Mouse (Mus musculus): ENCODE data around the gene Prkd1.

Prkd1 gene

GRCm38 (mm10) chr12:50352404-50352803 lies 296.5 kb downstream of the Prkd1 start:
- peak; percentile 9 to 17 for DNase-seq (ENCODE audit: low spot score in 2 of 2)

- no peak for DNase-seq (ENCODE audit: low spot score in 2 of 2)
Measured at GRCm38 (mm10) chr12:50333182-50333581, 315.7 kb downstream of the Prkd1 start.

DNA sequence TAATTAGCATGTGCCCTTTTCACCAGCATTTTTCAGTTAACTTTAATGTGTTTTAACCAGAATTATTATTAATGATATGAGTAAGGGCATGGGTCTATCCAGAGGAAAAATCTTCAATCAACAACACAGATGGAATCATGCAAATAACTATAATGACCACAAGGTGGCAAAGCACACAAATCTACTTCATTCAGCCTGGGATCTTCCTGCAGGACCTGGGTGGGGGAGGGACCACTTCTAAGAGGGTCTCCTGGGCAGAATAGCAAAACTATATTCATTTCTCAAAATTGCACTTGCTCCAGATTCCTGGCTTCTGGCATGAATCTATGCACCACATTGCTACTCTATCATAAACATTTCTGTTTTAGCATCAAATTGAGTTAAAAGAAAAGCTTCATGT lies 334.3 kb downstream of the Prkd1 start:
- no peak for DNase-seq (ENCODE audit: low spot score in 2 of 2)

DNA sequence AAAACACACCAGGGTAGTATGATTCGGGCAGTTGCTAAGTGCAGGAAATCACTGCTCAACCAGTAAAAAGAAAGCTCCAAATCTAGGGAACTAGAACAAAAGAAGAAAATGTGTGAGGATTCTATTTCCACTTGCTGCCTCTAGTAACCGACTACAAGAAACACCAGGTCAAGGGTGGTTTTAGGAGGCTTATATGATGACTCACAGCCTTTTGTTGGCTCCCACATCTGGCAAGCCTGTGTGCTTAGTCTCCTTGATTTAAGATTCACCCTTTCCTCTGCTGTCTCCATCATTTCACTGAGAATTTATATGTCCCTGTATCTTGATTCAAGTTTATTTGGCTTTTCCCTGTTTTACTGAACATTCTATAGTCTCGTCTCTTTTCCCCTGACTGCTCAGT lies 339.6 kb downstream of the Prkd1 start:
- DNase-seq (ENCODE audit: low spot score in 2 of 2): no peak

- peak in 1 of 2 experiments; percentile 12 for DNase-seq (ENCODE audit: low spot score in 2 of 2)
Measured at GRCm38 (mm10) chr12:50301334-50301733, 347.6 kb downstream of the Prkd1 start.

- DNase-seq (ENCODE audit: low spot score in 2 of 2): no peak
Measured at GRCm38 (mm10) chr12:50296067-50296466, 352.8 kb downstream of the Prkd1 start.

GRCm38 (mm10) chr12:50295549-50295948 lies 353.3 kb downstream of the Prkd1 start:
- no peak for DNase-seq (ENCODE audit: low spot score in 2 of 2)

DNA sequence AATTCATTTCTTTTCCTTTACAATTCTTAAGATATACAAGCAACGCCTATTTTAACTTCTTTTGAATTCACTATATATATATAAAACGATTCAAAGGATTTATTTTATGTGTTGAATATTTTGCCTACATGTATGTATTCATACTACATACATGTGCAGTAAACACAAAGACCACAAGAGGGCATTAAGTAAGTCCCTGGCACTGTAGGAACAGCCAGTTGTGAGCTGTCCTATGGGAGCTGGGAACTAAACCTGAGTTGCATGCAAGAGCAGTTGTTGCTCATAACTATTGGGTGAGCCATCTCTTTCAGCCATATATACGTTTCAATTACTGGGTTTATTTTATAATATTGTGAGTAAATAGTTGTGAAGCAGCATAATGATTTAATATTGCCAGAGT lies 356.1 kb downstream of the Prkd1 start:
- DNase-seq (ENCODE audit: low spot score in 2 of 2): no peak
